Mouse (Mus musculus) bone marrow macrophage, adult 2 months (primary cell): Measurements from ENCODE around the gene Hivep3.

Experiments used
- CTCF ChIP-seq: IDR thresholded peaks from 2 replicates; pipeline ENCODE4 v1.5.1; 2012; ENCODE audit warnings: low read depth, mild to moderate bottlenecking, low read length, moderate library complexity
- POLR2A ChIP-seq: IDR thresholded peaks from 2 replicates; pipeline ENCODE4 v1.6.1; 2012; ENCODE audit warnings: mild to moderate bottlenecking, low read depth, low read length, borderline replicate concordance

DNA sequence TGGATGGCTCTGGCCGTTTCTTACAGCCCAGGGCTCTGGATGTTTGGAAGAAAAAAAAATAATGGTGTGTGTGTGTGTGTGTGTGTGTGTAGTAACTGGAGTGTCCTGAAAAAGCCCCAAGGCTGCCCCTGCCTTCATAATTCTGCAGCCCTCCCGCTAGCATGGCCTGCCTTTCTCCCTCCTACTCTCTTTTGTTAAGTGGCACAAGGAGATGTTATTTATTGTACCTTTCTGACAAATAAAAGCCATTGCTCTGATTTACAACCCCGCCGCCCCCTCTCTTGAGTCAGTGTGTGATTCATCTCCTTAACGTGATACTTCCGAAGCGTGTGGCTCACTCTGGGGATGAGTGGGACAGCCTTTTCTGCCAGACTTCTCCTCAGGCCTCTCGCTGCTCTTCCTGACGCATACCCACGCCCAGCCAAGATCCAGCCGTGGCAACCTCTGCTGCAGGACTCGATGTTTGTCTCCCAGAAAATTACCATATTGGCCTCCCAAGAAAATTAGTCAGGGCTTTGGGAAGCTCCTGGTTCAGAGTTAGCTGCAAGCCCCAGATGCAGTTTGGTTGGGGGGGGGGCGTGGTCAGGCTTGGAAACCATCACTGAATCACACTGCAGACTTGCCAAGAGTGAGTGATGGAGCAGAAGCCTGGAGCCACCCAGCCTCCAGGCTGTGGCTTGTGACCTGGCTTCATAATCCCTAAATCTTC is 199.1 kb downstream of the Hivep3 start:
- TF ChIP-seq POLR2A = no peak
- no peak for TF ChIP-seq CTCF
